Mouse (Mus musculus): ENCODE results near the gene Efcab3.
"Not testable (repeated sequence)": the region's sequence is repeated elsewhere in the genome, so short reads cannot be mapped to it uniquely, and the experiment has no call there.

- TF ChIP-seq CTCF (IDR thresholded peaks at IDR 0.05; ENCODE audit: insufficient read depth, low read length); POLR2A (IDR thresholded peaks at IDR 0.05; ENCODE audit: borderline replicate concordance, extremely low read depth, low read depth, low read length): not testable (repeated sequence)
These were observed 49.1 kb downstream of the Efcab3 start for GRCm38 (mm10) chr11:105112448-105112847.

All from lung, adult 2 months (tissue).